Mouse (Mus musculus) heart, embryonic 16.5 days (tissue): ENCODE data around the gene Hexa. TPM values are rescaled to one million over a fixed set of nuclear protein-coding genes. Genes with fewer than 3 reads are reported as not detected.
A peak's percentile ranks its signal among the peaks of the same experiment; 100 is the strongest.

Experiments used
- ATAC-seq: fragments of 200-750 bp; cut with Nextera tagmentation; replicated peaks from 2 replicates; pipeline ENCODE4 v1.8.0; 2017; ENCODE audit warnings: moderate number of reproducible peaks; ENCODE audit not compliant: insufficient read depth, low FRiP score; ENCODE audit errors: extremely low read depth
- H3K27ac ChIP-seq: fragments of 300-500 bp; sonication (generic); 2 replicates; pipeline ENCODE4 v1.5.1; 2014; ENCODE audit warnings: mild to moderate bottlenecking, low read length, control low read depth, moderate library complexity
- H3K27me3 ChIP-seq: fragments of 300-500 bp; sonication (generic); 2 replicates; pipeline ENCODE4 v1.6.1; 2014; ENCODE audit warnings: low read length, mixed read lengths; ENCODE audit not compliant: control insufficient read depth, insufficient read depth
- H3K36me3 ChIP-seq: fragments of 300-500 bp; sonication (generic); 2 replicates; pipeline ENCODE4 v1.6.1; 2014; ENCODE audit not compliant: control insufficient read depth, insufficient read depth
- H3K4me1 ChIP-seq: fragments of 300-500 bp; sonication (generic); 2 replicates; pipeline ENCODE4 v1.6.1; 2014; ENCODE audit warnings: low read length, mixed read lengths; ENCODE audit not compliant: control insufficient read depth, insufficient read depth
- H3K4me2 ChIP-seq: fragments of 300-500 bp; sonication (generic); 2 replicates; pipeline ENCODE4 v1.6.1; 2014; ENCODE audit warnings: low read depth, mild to moderate bottlenecking, control low read depth, low read length
- H3K4me3 ChIP-seq: fragments of 300-500 bp; sonication (generic); 2 replicates; pipeline ENCODE4 v1.5.1; 2014; ENCODE audit warnings: mild to moderate bottlenecking, control low read depth, low read length
- H3K9ac ChIP-seq: fragments of 300-500 bp; sonication (generic); 2 replicates; pipeline ENCODE4 v1.6.1; 2014; ENCODE audit warnings: low read length, control low read depth
- H3K9me3 ChIP-seq: fragments of 300-500 bp; sonication (generic); replicated peaks from 2 replicates; pipeline ENCODE4 v1.6.1; 2016; ENCODE audit warnings: low read length; ENCODE audit not compliant: control insufficient read depth
- WGBS: fragments of 180-500 bp; shearing (Covaris S2); extraction: QIAGEN DNeasy Blood & Tissue Kit; methylation state at CpG from one replicate; pipeline ENCODE4 v1.1.7; 2014; 5-methylcytosine and 5-hydroxymethylcytosine counted together
- polyA plus RNA-seq: library from polyadenylated mRNA; unstranded; fragments of >200 nt; fragmentation: Nextera tagmentation; extraction: Ambion mirVana; gene quantifications from 2 replicates; pipeline ENCODE4 v1.2.1, GENCODE M21; 2015

Hexa gene
- polyA plus RNA-seq = 66.2 and 76.3 TPM in 2 replicates

DNA sequence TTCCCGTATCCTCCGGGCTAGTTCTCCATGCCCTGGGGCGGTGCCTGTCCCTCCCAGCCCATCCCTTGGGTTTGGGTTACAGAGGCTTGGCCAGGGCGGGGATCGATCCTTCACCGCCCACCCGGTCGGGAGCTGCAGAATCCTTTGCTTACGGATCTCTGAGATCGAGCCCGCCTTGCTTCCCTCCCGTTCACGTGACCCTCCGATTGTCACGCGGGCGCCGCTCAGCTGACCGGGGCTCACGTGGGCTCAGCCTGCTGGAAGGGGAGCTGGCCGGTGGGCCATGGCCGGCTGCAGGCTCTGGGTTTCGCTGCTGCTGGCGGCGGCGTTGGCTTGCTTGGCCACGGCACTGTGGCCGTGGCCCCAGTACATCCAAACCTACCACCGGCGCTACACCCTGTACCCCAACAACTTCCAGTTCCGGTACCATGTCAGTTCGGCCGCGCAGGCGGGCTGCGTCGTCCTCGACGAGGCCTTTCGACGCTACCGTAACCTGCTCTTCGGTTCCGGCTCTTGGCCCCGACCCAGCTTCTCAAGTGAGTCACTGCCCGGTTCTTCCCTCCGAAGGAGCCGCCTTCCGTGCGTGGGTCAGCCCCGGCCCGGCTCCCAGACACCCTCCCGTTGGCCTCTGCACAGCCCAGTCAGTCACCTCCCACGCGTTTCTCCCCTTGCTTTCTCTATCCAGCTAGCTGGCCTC lies at the start of gene Hexa, which contains the start of gene Tmem202:
TSS of gene Hexa (plus strand) at position 100 of the 697 bp plus-strand sequence.
TSS of gene Tmem202 (minus strand) at position 407 of the 697 bp plus-strand sequence.
- peak within 1 kb of the TSS; percentile 30 for H3K27ac ChIP-seq
- under 1% methylated on average over 55 of the region's 55 CpGs for WGBS

DNA sequence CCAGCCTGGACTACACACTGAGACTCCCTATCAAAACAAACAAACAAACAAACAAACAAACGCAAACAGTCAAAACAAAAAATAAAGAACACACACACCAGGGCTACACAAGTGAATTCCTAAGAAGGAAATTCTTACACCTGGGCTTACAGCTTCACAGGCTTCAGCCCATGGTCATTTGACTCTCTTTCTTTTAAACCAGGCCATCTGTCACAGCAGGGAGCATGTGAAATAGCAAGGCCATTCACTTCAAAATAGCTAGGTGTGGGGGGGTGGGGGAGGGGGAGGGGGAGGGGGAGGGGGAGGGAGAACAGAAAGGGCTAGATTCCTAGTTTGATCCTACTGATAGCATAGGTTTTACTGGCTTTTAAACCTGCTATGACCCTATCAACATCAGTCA lies 31.2 kb upstream of the Hexa start:
- no peak overlapping the region for H3K4me2 ChIP-seq
- 50% methylated on average over 1 of the region's 1 CpGs for WGBS
- H3K9ac ChIP-seq = no peak overlapping the region
- H3K9me3 ChIP-seq = no peaks in the 10 kb centered on the region
- no peaks in the 10 kb centered on the region for H3K36me3 ChIP-seq
- no peak overlapping the region for H3K27ac ChIP-seq
- no peak for ATAC-seq
- H3K4me3 ChIP-seq = no peak overlapping the region
- no peaks in the 10 kb centered on the region for H3K4me1 ChIP-seq
- no peaks in the 10 kb centered on the region for H3K27me3 ChIP-seq

More for the DNA sequence above, at the start of gene Hexa, which contains the start of gene Tmem202:
- Histone ChIP-seq H3K4me3 (peak within 1 kb of the TSS; percentile 76), H3K4me2 (peak within 1 kb of the TSS; percentile 68), H3K27me3 (no peaks in the 10 kb centered on the region), H3K4me1 (peaks cover 14% of the 10 kb centered on the region), H3K9me3 (no peaks in the 10 kb centered on the region), H3K9ac (peak within 1 kb of the TSS; percentile 82), H3K36me3 (no peaks in the 10 kb centered on the region)
- ATAC-seq = peak; percentile 88

DNA sequence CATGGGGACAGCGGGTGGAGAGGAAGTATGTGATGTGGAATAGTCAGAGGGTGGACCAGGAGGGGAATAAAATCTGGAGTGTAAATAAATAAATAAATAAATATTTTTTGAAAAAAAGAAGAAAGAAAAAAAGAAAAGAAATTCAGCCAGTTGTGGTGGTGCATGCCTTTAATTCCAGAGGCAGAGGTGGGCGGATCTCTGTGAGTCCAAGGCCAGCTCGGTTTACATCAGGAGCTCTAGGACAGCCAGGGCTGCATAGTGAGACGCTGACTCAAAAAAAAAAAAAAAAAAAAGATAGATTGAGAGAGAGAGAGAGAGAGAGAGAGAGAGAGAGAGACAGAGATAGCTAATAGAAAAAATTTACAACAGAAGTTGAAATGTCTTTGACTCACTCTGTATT lies 27.0 kb upstream of the Hexa start:
- Histone ChIP-seq H3K36me3 (no peaks in the 10 kb centered on the region), H3K4me2 (no peak overlapping the region), H3K4me1 (peaks cover 4% of the 10 kb centered on the region; the same call in 1 of the 2 replicates), H3K27me3 (no peaks in the 10 kb centered on the region), H3K9me3 (no peaks in the 10 kb centered on the region), H3K9ac (no peak overlapping the region), H3K4me3 (no peak overlapping the region), H3K27ac (no peak overlapping the region)
- ATAC-seq = no peak
- WGBS = 37% methylated on average over 4 of the region's 4 CpGs

DNA sequence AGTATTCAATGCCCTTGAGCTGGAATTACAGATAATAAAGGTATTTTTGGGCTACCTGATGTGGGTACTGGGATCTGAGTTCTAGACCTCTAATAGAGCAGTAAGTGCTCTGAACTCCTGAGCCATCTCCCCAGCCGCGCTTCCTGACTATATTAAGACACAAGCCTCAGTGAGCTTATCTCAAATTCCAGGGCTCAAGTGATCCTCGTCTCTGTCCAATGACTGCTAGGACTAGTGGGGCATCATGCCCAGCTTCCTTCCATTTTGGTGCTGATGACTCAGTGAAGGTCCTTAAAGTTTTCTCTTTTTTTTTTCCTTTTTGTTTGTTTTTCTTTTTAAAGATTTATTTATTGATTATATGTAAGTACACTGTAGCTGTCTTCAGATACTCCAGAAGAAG lies 24.3 kb upstream of the Hexa start:
- WGBS = 26% methylated on average over 3 of the region's 3 CpGs
- Histone ChIP-seq H3K9me3 (no peaks in the 10 kb centered on the region), H3K27me3 (no peaks in the 10 kb centered on the region), H3K4me1 (peaks cover 11% of the 10 kb centered on the region), H3K4me3 (no peak overlapping the region), H3K36me3 (no peaks in the 10 kb centered on the region), H3K9ac (no peak overlapping the region), H3K4me2 (no peak overlapping the region), H3K27ac (no peak overlapping the region)
- peak; percentile 81 for ATAC-seq

DNA sequence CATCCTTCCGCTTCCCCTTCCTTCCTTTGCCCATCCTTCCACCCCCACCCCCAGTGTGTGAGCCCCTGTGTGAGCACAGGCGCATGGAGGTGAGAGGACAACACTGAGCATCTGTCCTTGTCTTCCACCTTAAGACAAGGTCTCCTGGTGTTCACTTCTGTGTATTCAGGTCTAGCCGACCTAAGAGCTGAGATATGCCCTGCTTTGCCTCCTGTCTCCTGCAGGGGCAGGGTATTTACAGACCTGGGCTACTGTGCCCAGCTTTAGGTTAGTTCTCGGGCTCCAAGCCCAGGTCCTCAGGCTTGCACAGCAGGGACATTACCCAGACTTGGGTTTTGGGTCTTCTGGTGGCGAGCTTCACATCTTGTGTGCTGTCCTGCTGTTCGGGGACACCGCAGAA lies 22.2 kb upstream of the Hexa start:
- no peak overlapping the region for H3K27ac ChIP-seq
- H3K9me3 ChIP-seq = no peaks in the 10 kb centered on the region
- no peak for ATAC-seq
- WGBS = 59% methylated on average over 7 of the region's 7 CpGs
- H3K36me3 ChIP-seq = no peaks in the 10 kb centered on the region
- no peak overlapping the region for H3K4me3 ChIP-seq
- H3K9ac ChIP-seq = no peak overlapping the region
- H3K4me2 ChIP-seq = no peak overlapping the region
- H3K27me3 ChIP-seq = no peaks in the 10 kb centered on the region
- peaks cover 11% of the 10 kb centered on the region for H3K4me1 ChIP-seq

GRCm38 (mm10) chr9:59518976-59519375 lies 20.4 kb upstream of the Hexa start:
- peaks cover 14% of the 10 kb centered on the region for H3K4me1 ChIP-seq
- no peak for ATAC-seq
- 26% methylated on average over 5 of the region's 5 CpGs for WGBS

GRCm38 (mm10) chr9:59519396-59519795 lies 19.9 kb upstream of the Hexa start:
- no peaks in the 10 kb centered on the region for H3K36me3 ChIP-seq
- no peak overlapping the region for H3K9ac ChIP-seq
- no peaks in the 10 kb centered on the region for H3K27me3 ChIP-seq
- H3K27ac ChIP-seq = no peak overlapping the region
- WGBS = 81% methylated on average over 2 of the region's 2 CpGs
- H3K4me1 ChIP-seq = peaks cover 14% of the 10 kb centered on the region
- ATAC-seq = no peak
- no peaks in the 10 kb centered on the region for H3K9me3 ChIP-seq
- no peak overlapping the region for H3K4me3 ChIP-seq
- no peak overlapping the region for H3K4me2 ChIP-seq

More at GRCm38 (mm10) chr9:59518976-59519375, 20.4 kb upstream of the Hexa start:
- H3K9me3 ChIP-seq = no peaks in the 10 kb centered on the region
- no peaks in the 10 kb centered on the region for H3K27me3 ChIP-seq
- no peaks in the 10 kb centered on the region for H3K36me3 ChIP-seq
- no peak overlapping the region for H3K9ac ChIP-seq
- H3K4me3 ChIP-seq = no peak overlapping the region
- no peak overlapping the region for H3K4me2 ChIP-seq
- H3K27ac ChIP-seq = peak overlapping the region; percentile 21; the same call in 1 of the 2 replicates

- Histone ChIP-seq H3K36me3 (no peaks in the 10 kb centered on the region), H3K4me2 (no peak overlapping the region), H3K9ac (no peak overlapping the region), H3K4me1 (peaks cover 9% of the 10 kb centered on the region), H3K27me3 (no peaks in the 10 kb centered on the region), H3K4me3 (no peak overlapping the region), H3K9me3 (no peaks in the 10 kb centered on the region), H3K27ac (no peak overlapping the region)
- WGBS = 37% methylated on average over 4 of the region's 4 CpGs
- peak; percentile 49; the same call in 1 of the 2 replicates for ATAC-seq
Measured at GRCm38 (mm10) chr9:59522906-59523305, 16.4 kb upstream of the Hexa start.

- Histone ChIP-seq H3K27me3 (no peaks in the 10 kb centered on the region), H3K36me3 (no peaks in the 10 kb centered on the region), H3K4me1 (peaks cover 3% of the 10 kb centered on the region), H3K9me3 (no peaks in the 10 kb centered on the region), H3K4me2 (no peak overlapping the region), H3K27ac (no peak overlapping the region), H3K4me3 (no peak overlapping the region), H3K9ac (no peak overlapping the region)
- ATAC-seq = no peak
- 73% methylated on average over 6 of the region's 6 CpGs for WGBS
Measured at GRCm38 (mm10) chr9:59526727-59527126, 12.6 kb upstream of the Hexa start.
